Mouse (Mus musculus) forebrain, embryonic 14.5 days (tissue): ENCODE results near the gene Gsn. TPM values are rescaled to one million over a fixed set of nuclear protein-coding genes. Genes with fewer than 3 reads are reported as not detected.
A peak's percentile ranks its signal among the peaks of the same experiment; 100 is the strongest.

Experiments used
- ATAC-seq: fragments of 200-750 bp; cut with Nextera tagmentation; 2 replicates; pipeline ENCODE4 v1.8.0; 2017; ENCODE audit warnings: mild to moderate bottlenecking, moderate library complexity
- DNase-seq: peaks from one replicate; pipeline ENCODE4 v3.0.0-alpha.2; 2015; ENCODE audit warnings: low spot score
- H3K27ac ChIP-seq: fragments of 300-500 bp; sonication (generic); 2 replicates; pipeline ENCODE4 v1.5.1; 2014; ENCODE audit warnings: low read depth, mild to moderate bottlenecking, control low read depth, low read length, moderate library complexity
- H3K27me3 ChIP-seq: fragments of 300-500 bp; sonication (generic); replicated peaks from 2 replicates; pipeline ENCODE4 v1.6.1; 2014; ENCODE audit warnings: low read length, control low read depth, mixed read lengths; ENCODE audit not compliant: control insufficient read depth, insufficient read depth
- H3K36me3 ChIP-seq: fragments of 300-500 bp; sonication (generic); 2 replicates; pipeline ENCODE4 v1.6.1; 2014; ENCODE audit warnings: low read length, control low read depth; ENCODE audit not compliant: control insufficient read depth, insufficient read depth
- H3K4me1 ChIP-seq: fragments of 300-500 bp; sonication (generic); 2 replicates; pipeline ENCODE4 v1.6.1; 2014; ENCODE audit warnings: antibody characterized with exemption, low read length, control low read depth; ENCODE audit not compliant: control insufficient read depth, insufficient read depth
- H3K4me2 ChIP-seq: fragments of 300-500 bp; sonication (generic); 2 replicates; pipeline ENCODE4 v1.6.1; 2014; ENCODE audit warnings: mild to moderate bottlenecking, control low read depth, low read length
- H3K4me3 ChIP-seq: fragments of 300-500 bp; sonication (generic); 2 replicates; pipeline ENCODE4 v1.5.1; 2014; ENCODE audit warnings: low read depth, low read length, control low read depth
- H3K9ac ChIP-seq: fragments of 300-500 bp; sonication (generic); 2 replicates; pipeline ENCODE4 v1.6.1; 2014; ENCODE audit warnings: mild to moderate bottlenecking, low read length, control low read depth, moderate library complexity
- H3K9me3 ChIP-seq: fragments of 300-500 bp; sonication (generic); replicated peaks from 2 replicates; pipeline ENCODE4 v1.6.1; 2016; ENCODE audit warnings: low read length, control low read depth, mixed read lengths; ENCODE audit not compliant: control insufficient read depth
- WGBS: fragments of 180-500 bp; shearing (Covaris S2); extraction: QIAGEN DNeasy Blood & Tissue Kit; methylation state at CpG from one replicate; pipeline ENCODE4 v1.1.7; 2014; 5-methylcytosine and 5-hydroxymethylcytosine counted together
- polyA plus RNA-seq: library from polyadenylated mRNA; unstranded; fragments of >200 nt; fragmentation: Nextera tagmentation; extraction: Ambion mirVana; gene quantifications from 2 replicates; pipeline ENCODE4 v1.2.1, GENCODE M21; 2014

The Gsn gene
- polyA plus RNA-seq, 1 experiment from 2014 or later = 22.5 TPM

DNA sequence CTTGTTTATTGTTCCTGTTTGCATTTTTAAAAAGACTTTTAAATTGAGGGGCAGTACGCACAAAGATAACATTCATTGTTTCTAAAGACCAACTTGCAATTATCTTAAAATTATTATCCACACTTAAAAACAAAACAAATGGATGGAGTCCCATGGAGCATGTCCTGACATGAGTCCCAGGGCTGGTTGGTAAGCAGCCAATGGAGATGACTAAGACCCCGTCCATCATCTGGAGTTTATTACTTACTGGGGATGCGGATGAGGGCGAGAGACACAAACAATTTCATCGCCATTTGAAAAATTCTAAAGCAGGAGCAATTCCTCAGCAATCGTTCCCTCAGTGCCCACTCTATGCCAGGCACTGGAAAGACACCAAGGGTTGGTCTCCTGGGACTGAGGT lies 21.2 kb upstream of the Gsn start:
- no peak overlapping the region for H3K9ac ChIP-seq
- H3K36me3 ChIP-seq = no peaks in the 10 kb centered on the region
- 86% methylated on average over 6 of the region's 6 CpGs for WGBS
- H3K27ac ChIP-seq = no peak overlapping the region
- no peak for DNase-seq
- no peaks in the 10 kb centered on the region for H3K27me3 ChIP-seq
- H3K4me2 ChIP-seq = no peak overlapping the region
- no peak overlapping the region for H3K4me3 ChIP-seq
- H3K4me1 ChIP-seq = no peaks in the 10 kb centered on the region
- H3K9me3 ChIP-seq = no peaks in the 10 kb centered on the region
- ATAC-seq = no peak

DNA sequence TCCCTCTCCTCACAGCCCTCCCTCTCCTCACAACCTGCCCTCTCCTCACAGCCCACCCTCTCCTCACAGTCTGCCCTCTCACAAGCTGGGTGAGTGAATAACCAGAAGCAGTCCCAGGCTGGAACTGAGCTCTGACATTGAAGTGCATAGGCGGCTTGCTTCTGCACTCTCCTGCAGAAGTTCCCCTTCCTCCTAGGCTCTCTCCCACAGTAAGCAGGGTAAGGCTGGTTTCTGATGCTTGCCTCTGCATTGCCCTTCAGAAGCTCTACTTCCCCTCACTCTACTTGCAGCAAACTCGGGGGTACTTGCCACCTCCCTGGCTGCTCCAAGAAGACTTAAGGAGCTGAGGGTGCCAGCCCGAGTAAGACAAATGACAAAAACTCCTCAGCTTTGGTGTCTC lies 11.9 kb upstream of the Gsn start:
- H3K4me1 ChIP-seq = no peaks in the 10 kb centered on the region
- H3K27ac ChIP-seq = no peak overlapping the region
- 0 out of 2 replicates have a peak, but pooled peaks cover 6% of the 10 kb centered on the region for H3K9me3 ChIP-seq
- WGBS = 46% methylated on average over 3 of the region's 3 CpGs
- no peak overlapping the region for H3K4me3 ChIP-seq
- ATAC-seq (no peak), DNase-seq (no peak)
- H3K36me3 ChIP-seq = no peaks in the 10 kb centered on the region
- no peak overlapping the region for H3K4me2 ChIP-seq
- H3K27me3 ChIP-seq = no peaks in the 10 kb centered on the region
- H3K9ac ChIP-seq = no peak overlapping the region

DNA sequence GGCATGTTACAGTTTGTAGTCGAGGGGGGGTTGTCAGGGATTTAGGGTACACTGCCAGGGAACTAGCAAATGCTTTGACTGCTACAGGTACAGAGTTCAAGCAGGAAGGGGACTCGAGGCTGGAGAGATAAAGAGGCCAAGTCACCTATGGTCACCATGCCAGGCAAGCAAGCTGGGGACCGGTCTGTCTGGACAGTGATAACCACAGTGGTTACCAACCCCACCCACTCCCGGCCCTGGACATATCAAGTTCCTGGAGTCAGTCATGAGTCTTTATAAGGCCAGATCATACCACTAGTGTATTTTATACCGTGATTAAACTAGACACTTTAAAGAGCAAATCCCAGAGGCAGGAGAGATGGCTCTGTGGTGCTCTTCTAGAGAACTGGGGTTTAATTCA lies 8.4 kb upstream of the Gsn start:
- no peaks in the 10 kb centered on the region for H3K4me1 ChIP-seq
- no peak overlapping the region for H3K9ac ChIP-seq
- WGBS = 73% methylated on average over 5 of the region's 5 CpGs
- 0 out of 2 replicates have a peak, but pooled peaks cover 4% of the 10 kb centered on the region for H3K9me3 ChIP-seq
- no peaks in the 10 kb centered on the region for H3K36me3 ChIP-seq
- DNase-seq (no peak), ATAC-seq (no peak)
- H3K4me3 ChIP-seq = no peak overlapping the region
- no peak overlapping the region for H3K4me2 ChIP-seq
- H3K27ac ChIP-seq = no peak overlapping the region
- H3K27me3 ChIP-seq = no peaks in the 10 kb centered on the region

DNA sequence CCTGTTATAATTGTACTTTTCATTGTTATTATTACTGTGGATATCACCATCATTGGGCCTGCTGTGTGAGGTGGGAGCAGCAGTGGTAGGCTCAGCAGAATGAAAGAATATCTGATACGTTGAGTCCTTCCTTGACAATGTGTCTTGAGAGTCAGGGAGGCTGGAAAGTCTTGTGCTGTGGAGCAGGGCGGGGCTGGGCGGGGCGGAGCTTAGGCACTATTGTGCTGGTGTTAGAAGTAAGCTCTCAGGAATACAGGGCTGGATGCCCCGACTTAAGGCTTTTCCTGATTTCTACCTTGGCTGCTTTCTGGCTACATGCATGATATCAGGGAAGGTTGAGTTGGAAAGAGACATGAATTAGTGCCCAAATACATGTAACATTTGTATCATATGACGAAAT lies 3.4 kb upstream of the Gsn start:
- WGBS = 23% methylated on average over 6 of the region's 6 CpGs
- H3K27ac ChIP-seq = no peak overlapping the region

DNA sequence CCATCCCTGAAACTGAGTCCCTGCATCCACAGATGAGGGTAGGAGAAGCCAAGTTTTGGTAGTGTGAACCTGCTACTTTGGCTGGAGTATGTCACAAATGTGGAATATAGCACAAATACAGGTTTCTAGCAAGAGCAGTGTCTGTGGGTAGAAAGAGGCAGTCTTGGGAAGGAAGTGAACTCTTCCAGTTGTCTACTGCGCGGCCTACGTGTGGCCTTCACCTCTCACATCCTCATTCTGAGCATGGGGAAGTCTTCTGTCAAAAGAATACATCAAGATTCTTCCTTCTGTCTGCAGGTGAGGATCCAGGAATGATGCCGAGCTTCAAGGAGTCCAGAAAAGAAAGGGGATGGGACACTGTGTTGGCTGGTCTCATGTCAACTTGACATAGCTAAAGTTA lies 2.4 kb upstream of the Gsn start:
- DNase-seq (no peak), ATAC-seq (no peak)
- no peaks in the 10 kb centered on the region for H3K36me3 ChIP-seq
- H3K27ac ChIP-seq = no peak overlapping the region
- 96% methylated on average over 4 of the region's 4 CpGs for WGBS
- H3K27me3 ChIP-seq = peaks cover 17% of the 10 kb centered on the region; the same call in 1 of the 2 replicates
- no peak overlapping the region for H3K4me2 ChIP-seq
- peaks cover 6% of the 10 kb centered on the region; the same call in 1 of the 2 replicates for H3K4me1 ChIP-seq
- H3K4me3 ChIP-seq = no peak overlapping the region
- H3K9ac ChIP-seq = no peak overlapping the region
- no peaks in the 10 kb centered on the region for H3K9me3 ChIP-seq

More for the DNA sequence above, 3.4 kb upstream of the Gsn start:
- Histone ChIP-seq H3K4me1 (peaks cover 6% of the 10 kb centered on the region; the same call in 1 of the 2 replicates), H3K36me3 (no peaks in the 10 kb centered on the region), H3K4me3 (no peak overlapping the region), H3K9ac (no peak overlapping the region), H3K27me3 (peaks cover 17% of the 10 kb centered on the region; the same call in 1 of the 2 replicates), H3K9me3 (no peaks in the 10 kb centered on the region), H3K4me2 (no peak overlapping the region)
- ATAC-seq (no peak), DNase-seq (no peak)

DNA sequence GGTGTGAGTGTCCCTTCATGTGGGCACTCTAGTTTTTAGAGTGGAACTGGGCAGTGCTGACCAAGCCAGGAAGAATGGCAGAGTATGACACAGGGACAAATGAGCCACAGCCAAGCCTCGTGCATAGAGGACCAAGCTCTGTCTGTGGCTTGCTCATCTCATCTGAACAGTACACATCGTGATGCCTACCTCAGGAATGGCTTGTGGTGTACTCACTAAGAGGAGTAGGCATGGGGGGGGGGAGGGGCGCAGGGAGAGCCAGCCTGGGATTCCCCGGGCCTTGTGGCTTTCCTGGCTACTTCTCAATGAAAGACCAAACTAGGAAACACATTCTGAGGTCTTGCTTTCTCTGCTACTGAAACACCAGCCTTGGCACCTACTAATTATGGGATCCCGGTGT lies 1.2 kb upstream of the Gsn start:
- H3K9ac ChIP-seq = no peak overlapping the region
- ATAC-seq (no peak), DNase-seq (no peak)
- H3K36me3 ChIP-seq = no peaks in the 10 kb centered on the region
- no peak overlapping the region for H3K27ac ChIP-seq
- no peak overlapping the region for H3K4me3 ChIP-seq
- H3K27me3 ChIP-seq = peaks cover 17% of the 10 kb centered on the region; the same call in 1 of the 2 replicates
- no peaks in the 10 kb centered on the region for H3K9me3 ChIP-seq
- 74% methylated on average over 5 of the region's 5 CpGs for WGBS
- H3K4me2 ChIP-seq = no peak overlapping the region
- H3K4me1 ChIP-seq = peaks cover 6% of the 10 kb centered on the region; the same call in 1 of the 2 replicates

DNA sequence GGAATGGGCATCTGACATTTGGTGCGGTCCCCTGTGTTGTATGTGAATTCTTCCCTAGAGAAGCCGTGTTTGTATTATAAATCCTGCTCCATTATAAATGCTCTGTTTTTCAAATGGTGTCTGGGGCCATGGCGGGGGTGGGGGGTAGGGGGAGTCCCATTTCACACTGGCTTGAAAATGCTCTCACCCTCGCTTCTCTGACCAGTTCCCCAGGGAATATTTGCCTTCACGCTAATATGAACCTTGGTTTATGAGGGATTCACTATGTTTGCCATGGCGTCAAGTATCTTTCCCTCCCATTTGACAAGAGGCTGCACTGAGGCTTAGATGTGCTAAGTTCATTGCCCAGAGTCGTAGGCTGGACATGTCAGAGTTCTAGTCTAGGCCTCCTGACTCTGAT lies 718 bp upstream of the Gsn start:
- Histone ChIP-seq H3K4me2 (peak overlapping the region; percentile 93; the same call in 1 of the 2 replicates), H3K4me3 (no peak overlapping the region), H3K4me1 (peaks cover 6% of the 10 kb centered on the region; the same call in 1 of the 2 replicates), H3K27ac (no peak overlapping the region), H3K9ac (peak overlapping the region; percentile 71; the same call in 1 of the 2 replicates), H3K27me3 (peaks cover 17% of the 10 kb centered on the region; the same call in 1 of the 2 replicates), H3K36me3 (no peaks in the 10 kb centered on the region), H3K9me3 (no peaks in the 10 kb centered on the region)
- 75% methylated on average over 7 of the region's 7 CpGs for WGBS
- DNase-seq (no peak), ATAC-seq (no peak)

DNA sequence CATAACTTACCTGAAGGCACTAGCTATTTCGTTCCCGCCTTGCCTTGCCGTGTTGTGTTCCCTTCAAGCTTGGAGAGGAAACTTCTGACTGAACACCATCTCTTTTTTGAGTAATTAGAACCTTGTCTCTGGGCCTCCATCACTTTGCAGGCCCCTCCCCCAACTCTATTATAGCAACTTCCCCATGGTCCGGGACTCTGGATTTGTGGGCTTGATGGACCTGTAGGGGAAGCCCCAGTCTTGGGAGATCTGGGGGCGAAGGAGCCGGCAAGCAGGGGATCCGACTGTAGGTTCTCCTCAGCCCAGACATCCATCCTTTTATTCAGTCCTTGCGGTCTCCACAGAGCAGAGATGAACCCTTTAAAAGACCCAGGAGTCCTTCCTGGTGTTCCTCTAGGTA lies 752 bp downstream of the Gsn start:
- H3K9ac ChIP-seq = peak overlapping the region; percentile 71; the same call in 1 of the 2 replicates
- H3K36me3 ChIP-seq = no peaks in the 10 kb centered on the region
- peaks cover 6% of the 10 kb centered on the region; the same call in 1 of the 2 replicates for H3K4me1 ChIP-seq
- WGBS = 51% methylated on average over 8 of the region's 8 CpGs
- no peak overlapping the region for H3K27ac ChIP-seq
- no peak for ATAC-seq
- H3K4me3 ChIP-seq = peak overlapping the region; percentile 52; the same call in 1 of the 2 replicates
- no peak for DNase-seq
- peak overlapping the region; percentile 93 for H3K4me2 ChIP-seq
- peaks cover 17% of the 10 kb centered on the region; the same call in 1 of the 2 replicates for H3K27me3 ChIP-seq
- H3K9me3 ChIP-seq = no peaks in the 10 kb centered on the region

DNA sequence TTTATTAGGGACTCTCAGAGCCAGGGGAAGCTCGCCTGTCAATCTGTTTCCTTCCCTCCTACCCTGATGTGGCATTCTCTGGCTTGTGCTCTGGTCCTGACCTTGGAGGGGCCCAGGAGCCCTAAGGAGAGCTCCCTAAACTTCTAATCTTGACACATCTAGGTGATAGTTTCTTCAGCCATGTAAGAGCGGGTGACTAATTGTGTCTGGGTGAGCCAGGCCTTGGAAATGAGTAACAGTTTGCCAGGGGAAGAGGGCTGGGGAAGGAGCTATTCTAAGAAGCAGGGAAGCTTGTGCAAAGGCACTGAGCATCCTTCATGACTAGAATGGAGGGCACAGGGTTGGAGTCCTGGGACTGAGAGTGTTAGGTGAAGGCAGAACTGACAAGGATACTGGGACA lies 1.7 kb downstream of the Gsn start:
- Histone ChIP-seq H3K9ac (no peak overlapping the region), H3K9me3 (no peaks in the 10 kb centered on the region), H3K27ac (no peak overlapping the region), H3K4me1 (peaks cover 6% of the 10 kb centered on the region; the same call in 1 of the 2 replicates), H3K36me3 (no peaks in the 10 kb centered on the region), H3K4me2 (no peak overlapping the region), H3K27me3 (peaks cover 17% of the 10 kb centered on the region; the same call in 1 of the 2 replicates), H3K4me3 (no peak overlapping the region)
- no peak for ATAC-seq
- 86% methylated on average over 2 of the region's 2 CpGs for WGBS
- DNase-seq = no peak
